Mouse (Mus musculus): ENCODE measurements at regions not wholly inside any gene's neighbourhood (a gene's known extent, or its start where the extent isn't known, plus 50 kb on each side); places are given as distances from the start of the nearest gene placed in this dataset.

DNA sequence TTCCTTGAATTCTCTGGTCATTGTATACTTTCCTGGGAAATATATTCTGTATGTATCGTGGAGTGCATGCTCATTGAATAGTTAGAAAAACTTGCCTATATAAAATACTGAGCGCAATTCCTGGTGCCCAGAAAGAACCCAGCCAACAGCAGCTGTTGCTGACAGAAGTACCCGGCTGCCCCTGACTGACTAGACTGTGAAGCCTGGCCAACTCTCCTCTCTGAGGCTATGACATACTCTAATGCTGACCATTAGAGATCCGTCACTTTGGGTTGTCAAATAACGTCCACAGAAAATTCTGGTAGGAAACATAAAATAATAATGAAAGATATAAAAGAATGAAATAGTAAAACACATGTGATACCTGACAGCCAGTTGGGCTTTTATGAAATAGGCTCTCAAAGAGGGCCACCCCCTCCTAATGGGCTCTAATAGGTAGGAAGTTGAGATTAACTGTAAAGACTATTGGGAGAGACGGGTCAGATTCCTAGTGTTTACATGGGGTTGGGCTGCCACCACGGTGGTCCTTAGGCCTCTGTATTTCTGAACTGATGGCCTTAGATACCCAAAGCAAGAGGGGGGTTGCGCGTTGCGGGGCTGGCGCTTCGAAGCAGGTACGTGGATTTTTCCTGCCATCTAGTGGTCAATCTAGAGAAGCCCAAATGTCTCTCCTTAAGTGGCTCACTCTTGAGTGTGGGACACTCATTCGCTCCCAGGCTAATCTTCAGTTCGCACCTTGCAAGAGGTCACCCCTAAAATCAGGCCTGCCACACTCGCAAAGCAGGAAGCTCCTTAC, 53.0 kb upstream of the Mon1b start:
- DNase-seq, result peak; percentile 35

GRCm38 (mm10) chr8:113583801-113584200, 51.6 kb upstream of the Mon1b start:
- DNase-seq, result no peak

Data from heart, postnatal 4 days (tissue).